Mouse (Mus musculus) ES-E14 (cell line): ENCODE data around the gene Rab3c.

ENCODE experiments used
- CHD2 ChIP-seq: IDR thresholded peaks from 2 replicates; pipeline ENCODE4 v1.6.1; 2014; ENCODE audit warnings: mild to moderate bottlenecking, low read depth, low read length, inconsistent platforms
- HCFC1 ChIP-seq: IDR thresholded peaks from 2 replicates; pipeline ENCODE4 v1.6.1; 2012; ENCODE audit warnings: low read length, inconsistent platforms, borderline replicate concordance; ENCODE audit not compliant: insufficient read depth
- MAFK ChIP-seq: IDR thresholded peaks from 2 replicates; pipeline ENCODE4 v1.6.1; 2014; ENCODE audit warnings: mild to moderate bottlenecking, low read depth, low read length, inconsistent platforms; ENCODE audit not compliant: insufficient read depth

- TF ChIP-seq CHD2, result no peak
- no peak for TF ChIP-seq HCFC1
- TF ChIP-seq MAFK, result no peak
Measured at GRCm38 (mm10) chr13:110094998-110095397, 185.8 kb downstream of the Rab3c start.
